Mouse (Mus musculus) CD4-positive, CD25-positive, alpha-beta regulatory T cell, adult 2 months (primary cell): ENCODE measurements around the gene Tspyl3.

Source experiments
- DNase-seq: peaks from one replicate; pipeline ENCODE4 v3.0.0-alpha.2; 2012; ENCODE audit warnings: low read depth, low spot score

Gene Tspyl3

DNA sequence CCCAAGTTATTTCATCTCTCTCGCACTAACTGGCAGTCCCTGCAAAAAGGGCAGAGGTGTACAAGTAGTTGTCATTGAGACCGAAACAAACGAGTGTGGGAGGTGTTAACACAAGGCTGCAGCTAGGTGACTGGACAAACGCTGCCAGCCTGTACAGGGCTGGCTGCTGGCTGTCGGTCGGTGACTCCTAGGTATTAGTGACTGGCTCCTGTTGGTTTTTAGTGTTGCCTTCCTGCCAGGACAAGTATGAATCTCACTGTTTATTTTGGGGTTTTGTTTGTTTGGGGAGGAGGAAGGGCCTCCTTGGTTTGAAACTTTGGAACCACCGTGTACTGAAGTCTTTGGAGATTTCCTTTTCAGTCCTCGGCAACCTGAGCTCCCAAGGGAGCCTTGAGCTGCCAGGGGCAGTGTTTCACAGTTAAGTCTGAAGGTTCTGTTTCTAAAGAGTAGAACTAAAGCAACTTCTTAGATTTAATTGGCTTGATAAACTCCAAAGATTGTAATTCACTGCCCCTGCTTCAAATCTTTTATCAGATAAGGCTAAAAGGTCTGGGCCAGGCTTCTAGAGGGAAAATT is 49.2 kb downstream of the Tspyl3 start:
- DNase-seq: no peak
